In the genomic region with DNA sequence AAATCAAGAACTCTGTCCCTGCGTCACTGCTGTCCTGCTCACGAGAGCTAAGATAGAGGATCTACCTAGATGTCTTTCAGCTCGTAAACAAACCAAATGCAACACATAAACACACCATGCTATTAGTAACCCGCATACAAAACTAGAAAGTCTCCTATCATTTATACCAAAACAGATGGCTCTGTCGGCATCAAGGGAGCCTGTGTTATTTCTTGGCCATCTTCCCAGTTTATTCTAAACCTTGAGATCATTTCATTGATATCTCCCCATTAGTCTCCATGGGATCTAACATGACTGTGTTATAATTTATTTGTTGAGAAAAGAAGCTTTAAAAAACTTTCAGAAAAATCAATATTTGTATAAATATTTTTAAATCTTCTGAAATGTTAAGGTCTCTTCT, we compare ENCODE assay signal across 20 mouse cellular contexts. TPM values are rescaled to one million over a fixed set of nuclear protein-coding genes. Genes with fewer than 3 reads are reported as not detected.
DNase-seq lines count a peak whose midpoint lies in the region; ATAC-seq and TF ChIP-seq lines count a peak whose summit lies in the region.
"Had no signal": no experiment of that assay in that cellular context is flagged by ENCODE, and none has a peak within 500 bp of the region (broad histone marks: within the 10 kb centered on the region; RNA-seq: fewer than 3 reads in every experiment).

No protein-coding gene starts in this region.

- TF ChIP-seq CTCF in forebrain, postnatal 0 days (IDR thresholded peaks at IDR 0.05; ENCODE audit: low read depth) = no peak
- TF ChIP-seq CTCF in hindbrain, postnatal 0 days (IDR thresholded peaks at IDR 0.05; ENCODE audit: low read depth) = no peak
- no peak for TF ChIP-seq CTCF in brain, embryonic 14.5 days (IDR thresholded peaks at IDR 0.05; ENCODE audit: borderline replicate concordance, extremely low read depth, insufficient read depth, insufficient read length)

- H3K4me2 ChIP-seq in forebrain, embryonic 15.5 days (replicated peaks) = no peak overlapping the region
- no peak overlapping the region for H3K4me2 ChIP-seq in forebrain, postnatal 0 days (ENCODE audit: low read depth)
- H3K4me2 ChIP-seq in hindbrain, postnatal 0 days (ENCODE audit: low read depth, low read length) = no peak overlapping the region
- no peak overlapping the region for H3K4me2 ChIP-seq in hindbrain, embryonic 12.5 days (replicated peaks)
- H3K4me2 ChIP-seq in kidney, embryonic 15.5 days = no peak overlapping the region
- H3K4me2 ChIP-seq: embryonic facial prominence, embryonic 15.5 days; intestine, embryonic 15.5 days had no signal

- 0 out of 2 replicates have a peak, but pooled peaks cover 2% of the 10 kb centered on the region for H3K36me3 ChIP-seq in forebrain, embryonic 15.5 days
- H3K36me3 ChIP-seq in forebrain, postnatal 0 days (ENCODE audit: insufficient read depth) = peaks cover 12% of the 10 kb centered on the region; the same call in 1 of the 2 replicates
- no peaks in the 10 kb centered on the region; the same call in 1 of the 2 replicates for H3K36me3 ChIP-seq in hindbrain, postnatal 0 days (ENCODE audit: insufficient read depth, low read length)
- H3K36me3 ChIP-seq in hindbrain, embryonic 12.5 days = peaks cover 28% of the 10 kb centered on the region
- peaks cover 51% of the 10 kb centered on the region for H3K36me3 ChIP-seq in kidney, embryonic 15.5 days
- H3K36me3 ChIP-seq: intestine, embryonic 15.5 days had no signal

- TF ChIP-seq POLR2A in brain, embryonic 14.5 days (IDR thresholded peaks at IDR 0.05; ENCODE audit: borderline replicate concordance, extremely low read depth, insufficient read depth, insufficient read length, poor library complexity, severe bottlenecking) = no peak

- no peak overlapping the region for H3K4me3 ChIP-seq in forebrain, embryonic 15.5 days
- H3K4me3 ChIP-seq in forebrain, postnatal 0 days (ENCODE audit: low read depth, low read length) = no peak overlapping the region
- no peak overlapping the region for H3K4me3 ChIP-seq in hindbrain, postnatal 0 days (ENCODE audit: low read length)
- no peak overlapping the region for H3K4me3 ChIP-seq in hindbrain, embryonic 12.5 days
- H3K4me3 ChIP-seq in kidney, embryonic 15.5 days (replicated peaks) = no peak overlapping the region
- H3K4me3 ChIP-seq: embryonic facial prominence, embryonic 15.5 days; heart, embryonic 10.5 days; intestine, embryonic 15.5 days had no signal

- H3K4me1 ChIP-seq in forebrain, embryonic 15.5 days = 0 out of 2 replicates have a peak, but pooled peaks cover 8% of the 10 kb centered on the region
- no peaks in the 10 kb centered on the region for H3K4me1 ChIP-seq in forebrain, postnatal 0 days (ENCODE audit: insufficient read depth)
- H3K4me1 ChIP-seq in hindbrain, postnatal 0 days (ENCODE audit: insufficient read depth, low read length) = no peaks in the 10 kb centered on the region
- H3K4me1 ChIP-seq in hindbrain, embryonic 12.5 days = peaks cover 6% of the 10 kb centered on the region; the same call in 1 of the 2 replicates
- H3K4me1 ChIP-seq in kidney, embryonic 15.5 days = peaks cover 2% of the 10 kb centered on the region; the same call in 1 of the 2 replicates
- H3K4me1 ChIP-seq: embryonic facial prominence, embryonic 15.5 days; heart, embryonic 10.5 days; intestine, embryonic 15.5 days had no signal

- H3K9me3 ChIP-seq in forebrain, embryonic 15.5 days = no peaks in the 10 kb centered on the region
- no peaks in the 10 kb centered on the region for H3K9me3 ChIP-seq in forebrain, postnatal 0 days (ENCODE audit: low read length)
- no peaks in the 10 kb centered on the region for H3K9me3 ChIP-seq in hindbrain, postnatal 0 days (ENCODE audit: low read length)
- no peaks in the 10 kb centered on the region for H3K9me3 ChIP-seq in hindbrain, embryonic 12.5 days (replicated peaks)
- no peaks in the 10 kb centered on the region for H3K9me3 ChIP-seq in kidney, embryonic 15.5 days (replicated peaks)
- H3K9me3 ChIP-seq: embryonic facial prominence, embryonic 15.5 days; heart, embryonic 10.5 days; intestine, embryonic 15.5 days had no signal

- H3K27me3 ChIP-seq in forebrain, embryonic 15.5 days = no peaks in the 10 kb centered on the region
- no peaks in the 10 kb centered on the region for H3K27me3 ChIP-seq in forebrain, postnatal 0 days (ENCODE audit: insufficient read depth, low read length)
- H3K27me3 ChIP-seq in hindbrain, postnatal 0 days (ENCODE audit: insufficient read depth, low read length) = no peaks in the 10 kb centered on the region
- H3K27me3 ChIP-seq in hindbrain, embryonic 12.5 days = no peaks in the 10 kb centered on the region
- no peaks in the 10 kb centered on the region for H3K27me3 ChIP-seq in kidney, embryonic 15.5 days
- H3K27me3 ChIP-seq: embryonic facial prominence, embryonic 15.5 days; intestine, embryonic 15.5 days had no signal

- peak; percentile 46; the same call in 1 of the 2 replicates for ATAC-seq in forebrain, embryonic 15.5 days (replicated peaks)
- ATAC-seq in forebrain, postnatal 0 days = no peak
- ATAC-seq in hindbrain, postnatal 0 days = no peak
- no peak for ATAC-seq in hindbrain, embryonic 12.5 days (ENCODE audit: low FRiP score)
- no peak for ATAC-seq in kidney, embryonic 15.5 days (replicated peaks; ENCODE audit: low FRiP score)
- ATAC-seq: intestine, embryonic 15.5 days had no signal

- H3K9ac ChIP-seq in forebrain, embryonic 15.5 days (replicated peaks) = no peak overlapping the region
- no peak overlapping the region for H3K9ac ChIP-seq in forebrain, postnatal 0 days
- H3K9ac ChIP-seq in hindbrain, postnatal 0 days (replicated peaks; ENCODE audit: low read length) = no peak overlapping the region
- H3K9ac ChIP-seq in hindbrain, embryonic 12.5 days = no peak overlapping the region
- H3K9ac ChIP-seq in kidney, embryonic 15.5 days = no peak overlapping the region
- H3K9ac ChIP-seq: embryonic facial prominence, embryonic 15.5 days; intestine, embryonic 15.5 days had no signal

- no peak for DNase-seq in forebrain, postnatal 0 days
- peak; percentile 38 for DNase-seq in hindbrain, postnatal 0 days (ENCODE audit: low spot score)
- peak; percentile 66 for DNase-seq in MN1 (ENCODE audit: low spot score)
- DNase-seq in brain, embryonic 14.5 days (ENCODE audit: low read depth) = peak; percentile 72
- no peak for DNase-seq in thymus, postnatal 4 days
- DNase-seq: adrenal gland, postnatal 10 days; cerebellum, adult 2 months; embryo, embryonic 11 days; gastrocnemius, postnatal 36 days; heart, adult 18-20 months; heart, postnatal 10 days; heart, postnatal 4 days; kidney, adult 18-20 months had no signal

- 0 out of 2 replicates have a peak overlapping the region, but pooled peaks have one; percentile 2 for H3K27ac ChIP-seq in forebrain, embryonic 15.5 days (replicated peaks)
- H3K27ac ChIP-seq in forebrain, postnatal 0 days (ENCODE audit: low read depth, low read length) = no peak overlapping the region
- no peak overlapping the region for H3K27ac ChIP-seq in hindbrain, postnatal 0 days
- no peak overlapping the region for H3K27ac ChIP-seq in hindbrain, embryonic 12.5 days
- H3K27ac ChIP-seq in kidney, embryonic 15.5 days = no peak overlapping the region
- H3K27ac ChIP-seq: embryonic facial prominence, embryonic 15.5 days; heart, embryonic 10.5 days; intestine, embryonic 15.5 days had no signal

- WGBS in forebrain, embryonic 15.5 days = 56% methylated on average over 5 of the region's 5 CpGs
- 49% methylated on average over 5 of the region's 5 CpGs for WGBS in forebrain, postnatal 0 days
- WGBS in hindbrain, postnatal 0 days = 55% methylated on average over 5 of the region's 5 CpGs
- 91% methylated on average over 5 of the region's 5 CpGs for WGBS in hindbrain, embryonic 12.5 days
- 91% methylated on average over 5 of the region's 5 CpGs for WGBS in kidney, embryonic 15.5 days

RNA-seq across cellular contexts. Expression of a gene that starts 19.0 kb away (rescaled TPM):
- 55.2 and 58.7 TPM in 2 replicates for polyA plus RNA-seq in forebrain, embryonic 15.5 days (2015; fragmentation: Nextera tagmentation; extraction: Ambion mirVana)
- total RNA-seq in forebrain, postnatal 0 days (2014; rRNA removed) = 47.6 and 48.5 TPM in 2 replicates
- 49.0 and 58.0 TPM in 2 replicates for polyA plus RNA-seq in forebrain, postnatal 0 days (2015; fragmentation: Nextera tagmentation; extraction: Ambion mirVana)
- total RNA-seq in hindbrain, postnatal 0 days (2014; rRNA removed) = 38.1 and 46.7 TPM in 2 replicates
- polyA plus RNA-seq in hindbrain, postnatal 0 days (2015; fragmentation: Nextera tagmentation; extraction: Ambion mirVana) = 52.6 and 54.7 TPM in 2 replicates
- polyA plus RNA-seq in hindbrain, embryonic 12.5 days (2016; fragmentation: Nextera tagmentation; extraction: Ambion mirVana) = 67.8 and 72.8 TPM in 2 replicates
- polyA plus RNA-seq in brain, embryonic 14.5 days (2012; rRNA removed) = 31.2 and 34.0 TPM in 2 replicates
- polyA plus RNA-seq in kidney, embryonic 15.5 days (2015; fragmentation: Nextera tagmentation; extraction: Ambion mirVana) = 52.2 and 56.4 TPM in 2 replicates

RNA-seq across cellular contexts. Expression of a gene that starts 45.2 kb away (rescaled TPM):
- 8.1 and 8.5 TPM in 2 replicates for polyA plus RNA-seq in forebrain, embryonic 15.5 days (2015; fragmentation: Nextera tagmentation; extraction: Ambion mirVana)
- 5.7 and 9.7 TPM in 2 replicates for total RNA-seq in forebrain, postnatal 0 days (2014; rRNA removed)
- 5.6 and 8.2 TPM in 2 replicates for polyA plus RNA-seq in forebrain, postnatal 0 days (2015; fragmentation: Nextera tagmentation; extraction: Ambion mirVana)
- total RNA-seq in hindbrain, postnatal 0 days (2014; rRNA removed) = 5.4 and 8.5 TPM in 2 replicates
- 9.6 and 9.9 TPM in 2 replicates for polyA plus RNA-seq in hindbrain, postnatal 0 days (2015; fragmentation: Nextera tagmentation; extraction: Ambion mirVana)
- 42.1 and 52.5 TPM in 2 replicates for polyA plus RNA-seq in hindbrain, embryonic 12.5 days (2016; fragmentation: Nextera tagmentation; extraction: Ambion mirVana)
- polyA plus RNA-seq in brain, embryonic 14.5 days (2012; rRNA removed) = 5.0 and 8.2 TPM in 2 replicates
- 33.3 and 35.0 TPM in 2 replicates for polyA plus RNA-seq in kidney, embryonic 15.5 days (2015; fragmentation: Nextera tagmentation; extraction: Ambion mirVana)
- total RNA-seq: common myeloid progenitor, adult 5-6 weeks had no signal

RNA-seq across cellular contexts. Expression of a gene that starts 59.4 kb away (rescaled TPM):
- 7.1 and 7.5 TPM in 2 replicates for polyA plus RNA-seq in forebrain, embryonic 15.5 days (2015; fragmentation: Nextera tagmentation; extraction: Ambion mirVana)
- 34.5 and 44.1 TPM in 2 replicates for total RNA-seq in forebrain, postnatal 0 days (2014; rRNA removed)
- 4.7 and 6.8 TPM in 2 replicates for polyA plus RNA-seq in forebrain, postnatal 0 days (2015; fragmentation: Nextera tagmentation; extraction: Ambion mirVana)
- total RNA-seq in hindbrain, postnatal 0 days (2014; rRNA removed) = 45.1 and 45.6 TPM in 2 replicates
- 7.0 and 8.0 TPM in 2 replicates for polyA plus RNA-seq in hindbrain, postnatal 0 days (2015; fragmentation: Nextera tagmentation; extraction: Ambion mirVana)
- 15.3 and 16.3 TPM in 2 replicates for polyA plus RNA-seq in hindbrain, embryonic 12.5 days (2016; fragmentation: Nextera tagmentation; extraction: Ambion mirVana)
- 21.8 and 26.2 TPM in 2 replicates for polyA plus RNA-seq in brain, embryonic 14.5 days (2012; rRNA removed)
- polyA plus RNA-seq in kidney, embryonic 15.5 days (2015; fragmentation: Nextera tagmentation; extraction: Ambion mirVana) = 8.3 and 8.7 TPM in 2 replicates

Comparison
In these comparisons a context has a peak if more than half of its experiments do, and no peak if none do; other contexts are left out.
1. DNase-seq: peak in hindbrain, postnatal 0 days (single experiment), MN1 (single experiment) and brain, embryonic 14.5 days (single experiment); none in forebrain, postnatal 0 days (single experiment) and thymus, postnatal 4 days (single experiment).